Mouse (Mus musculus) urinary bladder, postnatal 14 days (tissue): ENCODE results near the gene Arhgef6.

ENCODE experiments used
- DNase-seq: peaks from one replicate; pipeline ENCODE4 v3.0.0; 2021; ENCODE audit warnings: low spot score

Arhgef6 gene

GRCm38 (mm10) chrX:57338371-57339211 is at the start of gene Arhgef6:
Gene Arhgef6 (minus strand): TSS chrX:57338729.
- no peak for DNase-seq

DNA sequence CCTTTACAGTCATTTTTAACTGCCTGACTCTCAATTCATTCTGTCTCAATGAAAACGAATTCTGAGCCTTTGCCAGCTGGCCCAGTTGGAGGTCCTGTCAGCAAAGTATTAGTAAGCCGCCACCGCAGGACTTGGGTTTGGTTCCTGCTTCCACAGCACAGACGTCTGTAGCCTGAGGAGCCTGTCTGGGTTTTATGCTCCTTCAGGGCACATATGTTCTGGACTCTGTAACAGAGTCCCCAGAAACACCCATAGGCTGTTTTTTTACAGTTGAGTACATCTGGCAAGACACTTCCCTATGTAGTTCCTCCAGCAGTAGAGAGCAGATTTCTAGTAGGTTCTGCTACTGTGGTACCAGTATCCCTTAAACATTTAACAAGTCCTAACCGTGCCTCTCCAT is 42.4 kb upstream of the Arhgef6 start:
- no peak for DNase-seq

GRCm38 (mm10) chrX:57378579-57378978 is 40.0 kb upstream of the Arhgef6 start:
- no peak for DNase-seq

DNA sequence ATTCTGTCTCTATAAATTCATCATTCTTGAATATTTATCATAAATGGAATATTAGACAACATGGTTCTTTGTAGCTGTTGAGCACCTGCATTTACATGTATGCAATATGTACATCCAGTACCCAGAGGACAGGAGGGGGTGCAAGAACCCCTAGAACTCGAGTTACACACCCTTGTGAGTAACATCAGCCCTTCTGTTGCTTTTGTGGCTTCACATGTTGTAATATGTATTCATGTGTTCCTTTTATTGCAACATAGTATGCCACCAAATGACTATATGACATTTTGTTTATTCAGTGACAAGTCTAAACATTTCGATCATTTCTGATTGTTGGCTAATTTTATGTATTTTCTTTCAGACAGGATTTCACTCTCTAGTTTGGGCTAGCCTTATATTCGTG is 38.6 kb upstream of the Arhgef6 start:
- no peak for DNase-seq

DNA sequence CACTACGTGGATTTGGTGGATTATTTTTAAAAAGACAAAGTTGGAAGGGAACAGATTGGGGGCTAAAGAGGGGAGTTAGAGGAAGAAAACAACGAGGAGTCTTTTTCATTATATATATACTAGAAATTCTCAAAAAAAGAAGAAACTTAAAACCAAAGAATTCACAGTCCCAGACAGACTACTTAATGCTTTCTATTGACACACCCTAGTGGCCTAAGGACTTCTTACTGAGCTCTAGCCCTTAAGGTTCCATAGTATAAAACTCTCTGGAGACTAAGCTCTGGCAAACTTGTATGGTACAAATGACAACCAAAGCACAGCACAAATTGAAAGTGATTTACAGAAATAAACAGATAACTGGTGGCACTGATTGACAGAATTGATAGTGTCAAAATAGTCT is 35.5 kb upstream of the Arhgef6 start:
- no peak for DNase-seq

DNA sequence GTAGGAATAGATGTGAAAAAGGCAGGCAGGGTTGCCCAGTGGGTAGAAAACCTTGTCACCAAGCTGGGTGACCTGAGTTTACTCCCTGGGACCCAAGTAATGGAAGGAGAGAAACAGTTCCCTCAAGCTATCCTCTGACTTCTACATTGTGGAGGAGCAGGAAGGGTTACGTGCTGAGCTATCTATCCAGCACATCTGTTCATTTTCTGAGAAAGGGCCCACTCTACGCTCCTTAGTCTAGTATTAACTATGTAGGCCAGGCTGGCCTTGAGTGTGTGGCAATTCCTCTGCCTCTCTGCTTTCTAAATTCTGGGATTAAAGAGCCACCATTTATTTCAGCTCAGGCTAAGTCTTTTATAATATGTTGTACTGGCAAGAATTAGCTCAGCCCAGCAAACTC is 35.0 kb upstream of the Arhgef6 start:
- DNase-seq: no peak

- DNase-seq: no peak
Observed at GRCm38 (mm10) chrX:57372965-57373364, 34.4 kb upstream of the Arhgef6 start.

- DNase-seq: no peak
Observed at GRCm38 (mm10) chrX:57364891-57365569, 26.5 kb upstream of the Arhgef6 start.

GRCm38 (mm10) chrX:57359316-57359715 is 20.8 kb upstream of the Arhgef6 start:
- no peak for DNase-seq

- DNase-seq: no peak
Observed at GRCm38 (mm10) chrX:57339220-57339619, 691 bp upstream of the Arhgef6 start.

DNA sequence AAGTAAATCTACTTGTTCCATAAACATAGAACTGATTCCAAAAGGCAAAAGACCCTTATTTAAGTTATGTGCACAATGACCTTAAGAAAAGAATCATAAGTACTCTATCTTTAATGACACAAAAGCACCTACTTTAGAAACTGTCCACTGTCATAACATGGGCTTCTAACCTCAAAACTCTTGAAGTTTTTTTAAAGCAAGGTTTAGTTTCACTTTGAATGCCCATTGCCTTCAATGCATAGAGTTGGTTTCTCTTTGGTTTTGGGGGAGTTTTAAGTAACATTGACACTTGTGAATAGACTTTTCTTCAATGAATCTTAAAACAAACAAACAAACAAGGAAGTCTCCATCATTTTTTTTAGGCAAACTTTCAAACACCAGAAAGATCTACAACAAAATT is 947 bp downstream of the Arhgef6 start:
- DNase-seq: no peak

DNA sequence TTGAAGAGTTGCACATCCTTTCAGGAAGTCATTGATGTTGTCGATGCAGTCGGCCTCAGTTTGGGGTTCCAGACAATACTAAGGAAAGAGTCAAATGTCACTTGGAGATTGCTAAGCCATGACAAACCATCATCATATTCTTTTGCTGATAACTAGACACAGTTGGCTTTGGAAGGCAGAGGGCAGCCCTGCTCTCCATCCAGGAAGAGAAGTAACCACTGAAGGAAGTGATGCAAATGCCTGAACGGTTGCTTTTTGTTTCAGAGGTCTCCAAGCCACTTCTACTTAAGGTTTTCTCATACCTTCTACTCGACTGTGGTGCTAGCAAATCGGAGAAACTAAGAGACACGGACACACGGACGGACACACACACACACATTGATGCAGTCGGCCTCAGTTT is 1.6 kb downstream of the Arhgef6 start:
- DNase-seq: no peak

- DNase-seq: no peak
Observed at GRCm38 (mm10) chrX:57335313-57335712, 3.2 kb downstream of the Arhgef6 start.

DNA sequence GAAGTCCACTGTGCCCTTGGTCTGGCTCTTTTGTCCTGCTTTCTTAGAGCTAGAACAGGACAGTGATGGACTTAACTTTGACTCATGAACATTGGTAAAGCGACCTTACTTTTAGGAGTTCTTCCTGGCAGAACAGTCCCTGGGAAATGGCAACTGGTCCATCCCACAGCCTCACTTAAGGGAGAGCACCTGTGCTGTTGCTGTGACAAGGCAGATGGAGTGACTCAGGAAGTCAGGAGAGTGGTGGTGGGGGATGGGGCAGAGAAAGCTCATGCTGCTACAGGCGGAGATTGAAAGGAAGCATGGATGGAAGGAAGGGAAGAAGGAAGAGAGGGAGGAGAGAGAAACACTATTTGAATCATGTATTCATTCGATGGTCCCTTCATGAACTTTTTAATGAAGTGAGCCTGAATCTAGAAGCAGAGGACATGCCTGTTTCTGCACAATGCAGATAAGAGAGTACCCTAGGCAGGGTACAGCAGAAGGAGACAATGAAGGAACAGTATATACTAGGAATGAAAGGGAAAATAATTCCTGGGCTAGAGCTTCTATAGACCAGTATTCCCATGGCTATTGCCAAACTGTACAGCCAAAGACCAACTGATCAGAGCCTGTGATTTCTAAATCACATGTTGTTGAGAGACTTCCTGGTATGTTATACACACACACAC is 10.7 kb downstream of the Arhgef6 start:
- no peak for DNase-seq

- DNase-seq: peak; percentile 24
Observed at GRCm38 (mm10) chrX:57326487-57327221, 11.9 kb downstream of the Arhgef6 start.

DNA sequence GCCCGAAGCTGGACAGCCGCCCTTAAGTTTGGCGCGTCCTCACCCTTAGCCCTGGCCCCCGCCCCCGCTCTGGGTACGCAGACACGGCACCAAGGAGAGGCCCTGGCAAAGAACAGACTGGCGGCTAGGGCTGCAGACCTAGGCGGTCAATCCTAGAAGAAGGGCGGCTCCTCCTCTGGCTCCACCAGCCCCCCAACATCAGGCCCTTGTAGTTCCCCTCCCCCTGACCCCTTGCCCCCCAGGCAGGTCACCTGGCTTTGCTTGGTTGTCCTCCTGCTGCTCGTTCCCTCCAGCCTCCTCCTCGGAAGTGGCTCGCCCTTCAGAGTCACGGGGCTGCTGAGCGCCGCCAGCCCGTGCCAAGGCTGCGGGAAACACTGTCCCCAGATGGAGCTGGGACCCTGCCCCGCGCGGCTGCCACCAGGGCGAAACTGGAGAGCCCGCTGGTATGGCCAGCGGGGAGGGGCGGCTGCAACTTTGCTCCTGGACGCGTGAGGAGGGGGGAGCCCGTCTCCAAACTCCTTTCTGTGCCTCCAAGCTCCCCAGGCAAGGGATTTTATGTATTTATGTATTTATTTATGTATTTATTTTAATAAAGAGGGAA is 12.6 kb downstream of the Arhgef6 start:
- peak; percentile 7 for DNase-seq

- no peak for DNase-seq
Observed at GRCm38 (mm10) chrX:57324891-57325290, 13.6 kb downstream of the Arhgef6 start.

DNA sequence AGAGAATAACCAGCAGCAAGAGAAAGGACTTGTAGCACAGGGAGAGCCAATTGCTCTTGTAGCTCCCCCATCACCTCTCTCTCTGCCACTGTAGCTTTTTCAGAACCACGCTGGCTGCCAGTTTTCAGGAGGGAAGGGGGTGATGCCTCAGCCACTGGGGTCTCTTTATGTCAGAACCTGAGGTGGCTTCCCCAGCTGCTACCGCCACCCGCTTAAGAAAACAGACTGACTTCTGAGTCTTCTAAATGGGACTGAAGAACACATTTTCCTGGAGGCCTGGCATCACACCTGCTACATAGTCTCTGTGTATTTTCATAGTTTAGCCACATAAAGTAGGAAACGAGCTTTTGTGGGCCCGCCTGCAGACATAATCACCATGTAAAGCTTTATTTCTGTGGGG is 26.5 kb downstream of the Arhgef6 start:
- DNase-seq: no peak

DNA sequence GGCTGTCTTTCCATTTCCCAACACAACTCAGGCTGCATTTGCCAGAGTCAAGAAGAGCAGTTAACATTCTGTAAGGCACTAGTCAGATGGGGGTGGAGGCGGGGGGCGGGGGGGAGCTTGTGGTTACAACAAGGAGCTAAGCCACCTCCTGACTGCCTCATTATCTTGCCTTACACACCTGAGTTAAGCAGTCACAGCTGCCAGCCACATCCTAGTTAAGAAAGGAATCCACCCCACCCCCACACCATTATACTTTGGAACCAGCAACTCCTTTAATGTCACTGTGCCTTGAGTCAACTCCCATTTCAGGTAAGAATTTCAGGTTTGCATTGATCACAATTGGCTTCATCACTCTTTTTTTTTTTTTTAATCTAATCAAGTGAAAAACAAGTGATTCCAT is 28.5 kb downstream of the Arhgef6 start:
- no peak for DNase-seq

GRCm38 (mm10) chrX:57306747-57307146 is 31.8 kb downstream of the Arhgef6 start:
- DNase-seq: no peak

GRCm38 (mm10) chrX:57304784-57305287 is 33.7 kb downstream of the Arhgef6 start:
- no peak for DNase-seq
